Mouse (Mus musculus): ENCODE data around the gene Stk16. TPM values are rescaled to one million over a fixed set of nuclear protein-coding genes. Genes with fewer than 3 reads are reported as not detected.
A peak's percentile ranks its signal among the peaks of the same experiment; 100 is the strongest.

The Stk16 gene
- polyA plus RNA-seq, 1 experiment from 2014 or later = 122 TPM

- 0% methylated on average over 24 of the region's 24 CpGs for WGBS
- Histone ChIP-seq H3K36me3 (ENCODE audit: control insufficient read depth, insufficient read depth, low read length) (peaks cover 4% of the 10 kb centered on the region), H3K27ac (ENCODE audit: low read length) (no peak overlapping the region), H3K27me3 (ENCODE audit: control insufficient read depth, insufficient read depth, low read depth, low read length) (peaks cover 29% of the 10 kb centered on the region), H3K4me3 (ENCODE audit: low read length) (peak overlapping the region; percentile 54), H3K4me1 (replicated peaks; ENCODE audit: control insufficient read depth, insufficient read depth, low read length) (peaks cover 12% of the 10 kb centered on the region), H3K9me3 (ENCODE audit: control insufficient read depth, low read length) (no peaks in the 10 kb centered on the region), H3K4me2 (ENCODE audit: low read depth, low read length) (peak overlapping the region; percentile 97), H3K9ac (ENCODE audit: low read length) (peak overlapping the region; percentile 72)
- peak; percentile 94 for ATAC-seq (ENCODE audit: low read depth)
Measured at GRCm38 (mm10) chr1:75219078-75219477, 8.4 kb downstream of the Stk16 start.

- H3K4me3 ChIP-seq (ENCODE audit: low read length) = peak within 1 kb of the TSS; percentile 54
- peak; percentile 59 for ATAC-seq (ENCODE audit: low read depth)
- H3K9me3 ChIP-seq (ENCODE audit: control insufficient read depth, low read length) = no peaks in the 10 kb centered on the region
- peaks cover 3% of the 10 kb centered on the region for H3K36me3 ChIP-seq (ENCODE audit: control insufficient read depth, insufficient read depth, low read length)
- peak within 1 kb of the TSS; percentile 52 for H3K27ac ChIP-seq (ENCODE audit: low read length)
- peaks cover 29% of the 10 kb centered on the region for H3K27me3 ChIP-seq (ENCODE audit: control insufficient read depth, insufficient read depth, low read depth, low read length)
- H3K9ac ChIP-seq (ENCODE audit: low read length) = peak within 1 kb of the TSS; percentile 72
- under 1% methylated on average over 34 of the region's 34 CpGs for WGBS
- peak within 1 kb of the TSS; percentile 97 for H3K4me2 ChIP-seq (ENCODE audit: low read depth, low read length)
- H3K4me1 ChIP-seq (replicated peaks; ENCODE audit: control insufficient read depth, insufficient read depth, low read length) = peaks cover 9% of the 10 kb centered on the region
Measured at GRCm38 (mm10) chr1:75219531-75219930, 8.9 kb downstream of the Stk16 start, which contains the start of gene Tuba4a. Gene Tuba4a, minus strand, starts transcription at chr1:75219865.

- Histone ChIP-seq H3K9ac (ENCODE audit: low read length) (no peak overlapping the region), H3K9me3 (ENCODE audit: control insufficient read depth, low read length) (no peaks in the 10 kb centered on the region), H3K27ac (ENCODE audit: low read length) (no peak overlapping the region), H3K36me3 (ENCODE audit: control insufficient read depth, insufficient read depth, low read length) (no peaks in the 10 kb centered on the region), H3K4me1 (replicated peaks; ENCODE audit: control insufficient read depth, insufficient read depth, low read length) (peaks cover 9% of the 10 kb centered on the region), H3K4me3 (ENCODE audit: low read length) (no peak overlapping the region), H3K27me3 (ENCODE audit: control insufficient read depth, insufficient read depth, low read depth, low read length) (peaks cover 29% of the 10 kb centered on the region), H3K4me2 (ENCODE audit: low read depth, low read length) (no peak overlapping the region)
- ATAC-seq (ENCODE audit: low read depth) = no peak
- WGBS = 69% methylated on average over 3 of the region's 3 CpGs
Measured at GRCm38 (mm10) chr1:75221538-75221937, 10.9 kb downstream of the Stk16 start.

- Histone ChIP-seq H3K27ac (ENCODE audit: low read length) (no peak overlapping the region), H3K4me3 (ENCODE audit: low read length) (no peak overlapping the region), H3K4me2 (ENCODE audit: low read depth, low read length) (no peak overlapping the region), H3K36me3 (ENCODE audit: control insufficient read depth, insufficient read depth, low read length) (no peaks in the 10 kb centered on the region), H3K9ac (ENCODE audit: low read length) (no peak overlapping the region), H3K9me3 (ENCODE audit: control insufficient read depth, low read length) (no peaks in the 10 kb centered on the region), H3K27me3 (ENCODE audit: control insufficient read depth, insufficient read depth, low read depth, low read length) (peaks cover 25% of the 10 kb centered on the region), H3K4me1 (replicated peaks; ENCODE audit: control insufficient read depth, insufficient read depth, low read length) (peaks cover 9% of the 10 kb centered on the region)
- ATAC-seq (ENCODE audit: low read depth) = no peak
- WGBS = 67% methylated on average over 6 of the region's 6 CpGs
Measured at GRCm38 (mm10) chr1:75222926-75223325, 12.3 kb downstream of the Stk16 start.

- no peak for ATAC-seq (ENCODE audit: low read depth)
- H3K27ac ChIP-seq (ENCODE audit: low read length) = no peak overlapping the region
- H3K4me1 ChIP-seq (replicated peaks; ENCODE audit: control insufficient read depth, insufficient read depth, low read length) = peaks cover 8% of the 10 kb centered on the region
- H3K9ac ChIP-seq (ENCODE audit: low read length) = no peak overlapping the region
- H3K36me3 ChIP-seq (ENCODE audit: control insufficient read depth, insufficient read depth, low read length) = no peaks in the 10 kb centered on the region
- peaks cover 19% of the 10 kb centered on the region for H3K27me3 ChIP-seq (ENCODE audit: control insufficient read depth, insufficient read depth, low read depth, low read length)
- no peak overlapping the region for H3K4me2 ChIP-seq (ENCODE audit: low read depth, low read length)
- 57% methylated on average over 6 of the region's 6 CpGs for WGBS
- H3K9me3 ChIP-seq (ENCODE audit: control insufficient read depth, low read length) = no peaks in the 10 kb centered on the region
- H3K4me3 ChIP-seq (ENCODE audit: low read length) = no peak overlapping the region
Measured at GRCm38 (mm10) chr1:75223532-75223931, 12.9 kb downstream of the Stk16 start.

DNA sequence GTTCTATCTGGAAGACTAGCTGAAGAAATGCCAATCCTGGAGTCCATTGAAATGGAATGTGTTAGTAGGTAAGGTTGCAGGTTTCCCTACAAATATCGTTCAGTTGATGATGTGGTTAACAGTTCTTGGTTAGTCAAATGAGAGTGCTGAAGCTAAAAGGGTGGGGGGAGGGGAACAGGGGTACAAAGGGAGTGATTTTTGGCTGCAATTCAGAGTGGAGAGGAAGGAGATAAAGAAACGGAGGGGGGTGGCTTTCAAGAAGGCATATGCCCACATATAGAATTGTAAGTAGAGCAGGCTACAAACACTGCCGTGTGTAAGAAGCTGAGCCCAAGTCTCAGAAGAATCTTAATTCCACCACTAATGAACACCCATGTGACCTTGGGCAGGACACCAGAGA lies 14.8 kb downstream of the Stk16 start:
- Histone ChIP-seq H3K27me3 (ENCODE audit: control insufficient read depth, insufficient read depth, low read depth, low read length) (peaks cover 3% of the 10 kb centered on the region; the same call in 1 of the 2 replicates), H3K27ac (ENCODE audit: low read length) (no peak overlapping the region), H3K9ac (ENCODE audit: low read length) (no peak overlapping the region), H3K4me1 (replicated peaks; ENCODE audit: control insufficient read depth, insufficient read depth, low read length) (no peaks in the 10 kb centered on the region), H3K4me3 (ENCODE audit: low read length) (no peak overlapping the region), H3K4me2 (ENCODE audit: low read depth, low read length) (no peak overlapping the region), H3K36me3 (ENCODE audit: control insufficient read depth, insufficient read depth, low read length) (no peaks in the 10 kb centered on the region), H3K9me3 (ENCODE audit: control insufficient read depth, low read length) (no peaks in the 10 kb centered on the region)
- WGBS = 41% methylated on average over 3 of the region's 3 CpGs
- ATAC-seq (ENCODE audit: low read depth) = no peak

DNA sequence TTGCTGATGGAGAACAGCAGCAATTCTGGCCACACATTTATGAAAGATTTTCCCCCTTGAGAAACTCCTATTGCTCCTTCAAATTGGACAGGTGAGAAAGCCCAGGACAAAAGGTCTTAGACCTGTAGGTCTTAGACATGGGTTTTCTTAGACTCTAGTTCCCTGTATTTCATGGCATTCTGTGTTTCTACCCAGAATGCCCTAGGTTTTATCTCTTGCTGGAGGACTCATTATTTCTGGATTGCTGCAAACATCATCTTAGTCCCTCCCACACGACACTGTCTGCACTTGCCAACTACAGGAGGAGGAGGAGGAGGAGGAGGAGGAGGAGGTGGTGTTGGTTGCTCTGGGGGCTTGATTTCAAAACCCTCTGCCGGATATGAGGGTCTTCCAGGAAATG lies 15.5 kb downstream of the Stk16 start:
- H3K4me3 ChIP-seq (ENCODE audit: low read length) = no peak overlapping the region
- H3K9me3 ChIP-seq (ENCODE audit: control insufficient read depth, low read length) = no peaks in the 10 kb centered on the region
- no peak overlapping the region for H3K27ac ChIP-seq (ENCODE audit: low read length)
- no peaks in the 10 kb centered on the region for H3K36me3 ChIP-seq (ENCODE audit: control insufficient read depth, insufficient read depth, low read length)
- ATAC-seq (ENCODE audit: low read depth) = no peak
- H3K4me2 ChIP-seq (ENCODE audit: low read depth, low read length) = no peak overlapping the region
- 48% methylated on average over 2 of the region's 2 CpGs for WGBS
- H3K27me3 ChIP-seq (ENCODE audit: control insufficient read depth, insufficient read depth, low read depth, low read length) = no peaks in the 10 kb centered on the region; the same call in 1 of the 2 replicates
- no peak overlapping the region for H3K9ac ChIP-seq (ENCODE audit: low read length)
- no peaks in the 10 kb centered on the region for H3K4me1 ChIP-seq (replicated peaks; ENCODE audit: control insufficient read depth, insufficient read depth, low read length)

- H3K9me3 ChIP-seq (ENCODE audit: control insufficient read depth, low read length) = no peaks in the 10 kb centered on the region
- no peaks in the 10 kb centered on the region for H3K4me1 ChIP-seq (replicated peaks; ENCODE audit: control insufficient read depth, insufficient read depth, low read length)
- no peak overlapping the region for H3K4me3 ChIP-seq (ENCODE audit: low read length)
- H3K27ac ChIP-seq (ENCODE audit: low read length) = no peak overlapping the region
- no peak for ATAC-seq (ENCODE audit: low read depth)
- H3K9ac ChIP-seq (ENCODE audit: low read length) = no peak overlapping the region
- no peaks in the 10 kb centered on the region for H3K36me3 ChIP-seq (ENCODE audit: control insufficient read depth, insufficient read depth, low read length)
- H3K4me2 ChIP-seq (ENCODE audit: low read depth, low read length) = no peak overlapping the region
- no peaks in the 10 kb centered on the region for H3K27me3 ChIP-seq (ENCODE audit: control insufficient read depth, insufficient read depth, low read depth, low read length)
- WGBS = 89% methylated on average over 1 of the region's 1 CpGs
Measured at GRCm38 (mm10) chr1:75227653-75228052, 17.0 kb downstream of the Stk16 start.

DNA sequence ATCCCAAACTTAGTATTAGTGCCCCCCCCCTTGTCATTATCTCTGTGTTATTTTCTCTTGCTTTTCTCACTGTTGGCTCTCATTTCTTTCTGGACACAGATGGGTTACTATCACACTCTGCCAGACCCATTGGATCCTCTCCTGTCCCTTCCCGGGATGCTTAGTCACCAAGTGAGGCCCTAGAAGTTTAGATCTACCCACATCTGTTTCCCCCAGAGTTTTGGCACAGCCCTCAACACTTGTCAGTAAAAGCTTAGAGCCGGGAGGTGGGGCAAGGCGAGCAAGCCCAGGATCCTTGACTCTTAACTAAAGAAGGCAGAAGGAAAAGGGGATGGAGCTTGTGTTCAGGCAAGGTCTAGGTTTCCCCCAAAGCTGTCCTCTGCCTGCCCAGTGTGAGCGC lies 18.5 kb downstream of the Stk16 start:
- no peaks in the 10 kb centered on the region for H3K9me3 ChIP-seq (ENCODE audit: control insufficient read depth, low read length)
- no peak overlapping the region for H3K4me3 ChIP-seq (ENCODE audit: low read length)
- no peak overlapping the region for H3K27ac ChIP-seq (ENCODE audit: low read length)
- H3K27me3 ChIP-seq (ENCODE audit: control insufficient read depth, insufficient read depth, low read depth, low read length) = no peaks in the 10 kb centered on the region
- H3K36me3 ChIP-seq (ENCODE audit: control insufficient read depth, insufficient read depth, low read length) = no peaks in the 10 kb centered on the region
- H3K9ac ChIP-seq (ENCODE audit: low read length) = no peak overlapping the region
- no peak overlapping the region for H3K4me2 ChIP-seq (ENCODE audit: low read depth, low read length)
- no peaks in the 10 kb centered on the region for H3K4me1 ChIP-seq (replicated peaks; ENCODE audit: control insufficient read depth, insufficient read depth, low read length)
- WGBS = 58% methylated on average over 4 of the region's 4 CpGs
- ATAC-seq (ENCODE audit: low read depth) = no peak
